ENCODE assay signal across 17 mouse cellular contexts in genomic region chr11:79142381-79142780, GRCm38 (mm10). TPM values are rescaled to one million over a fixed set of nuclear protein-coding genes. Genes with fewer than 3 reads are reported as not detected.
A peak's percentile ranks its signal among the peaks of the same experiment; 100 is the strongest.
DNase-seq lines count a peak whose midpoint lies in the region; ATAC-seq and TF ChIP-seq lines count a peak whose summit lies in the region.
"Had no signal": no experiment of that assay in that cellular context is flagged by ENCODE, and none has a peak within 500 bp of the region (broad histone marks: within the 10 kb centered on the region; RNA-seq: fewer than 3 reads in every experiment).

No protein-coding gene starts in this region.

- TF ChIP-seq EP300 in MEL (IDR thresholded peaks at IDR 0.05; ENCODE audit: low read depth in 1 of 2, low read length in 2 of 2) = no peak

- ATAC-seq in heart, embryonic 15.5 days (replicated peaks; ENCODE audit: insufficient number of reproducible peaks, insufficient read depth, low FRiP score, low read depth) = no peak
- ATAC-seq: CD4-positive, CD25-positive, alpha-beta regulatory T cell, adult 4 months; forebrain, embryonic 15.5 days; intestine, embryonic 15.5 days had no signal

- H3K4me3 ChIP-seq in heart, embryonic 15.5 days = no peak overlapping the region
- H3K4me3 ChIP-seq in MEL (ENCODE audit: control insufficient read depth in 1 of 2, insufficient read depth in 1 of 2, low read depth in 2 of 2, low read length in 2 of 2) = no peak overlapping the region
- H3K4me3 ChIP-seq in midbrain, embryonic 10.5 days = no peak overlapping the region
- H3K4me3 ChIP-seq: forebrain, embryonic 15.5 days; intestine, embryonic 15.5 days; lung, embryonic 15.5 days; neural tube, embryonic 13.5 days had no signal

- TF ChIP-seq RAD21 in MEL (IDR thresholded peaks at IDR 0.05; ENCODE audit: low read depth, low read length) = no peak

- H3K9me3 ChIP-seq in heart, embryonic 15.5 days (replicated peaks) = no peaks in the 10 kb centered on the region
- no peaks in the 10 kb centered on the region for H3K9me3 ChIP-seq in MEL (replicated peaks; ENCODE audit: insufficient read depth, low read length)
- no peaks in the 10 kb centered on the region for H3K9me3 ChIP-seq in midbrain, embryonic 10.5 days (replicated peaks)
- H3K9me3 ChIP-seq: forebrain, embryonic 15.5 days; intestine, embryonic 15.5 days; lung, embryonic 15.5 days; neural tube, embryonic 13.5 days had no signal

- H3K27ac ChIP-seq in heart, embryonic 15.5 days = peak overlapping the region; percentile 70
- no peak overlapping the region for H3K27ac ChIP-seq in MEL (ENCODE audit: control insufficient read depth, low read depth, low read length)
- H3K27ac ChIP-seq in midbrain, embryonic 10.5 days (replicated peaks) = no peak overlapping the region
- H3K27ac ChIP-seq: forebrain, embryonic 15.5 days; intestine, embryonic 15.5 days; lung, embryonic 15.5 days; neural tube, embryonic 13.5 days had no signal

- no peak overlapping the region for H3K4me2 ChIP-seq in heart, embryonic 15.5 days
- H3K4me2 ChIP-seq: forebrain, embryonic 15.5 days; intestine, embryonic 15.5 days; lung, embryonic 15.5 days; neural tube, embryonic 13.5 days had no signal

- peaks cover 57% of the 10 kb centered on the region for H3K4me1 ChIP-seq in heart, embryonic 15.5 days (replicated peaks)
- peaks cover 15 to 39% of the 10 kb centered on the region in 2 experiments for H3K4me1 ChIP-seq in MEL (ENCODE audit: control insufficient read depth in 1 of 2, insufficient read depth in 2 of 2, low read length in 2 of 2)
- H3K4me1 ChIP-seq in midbrain, embryonic 10.5 days = peaks cover 45% of the 10 kb centered on the region

- WGBS in heart, embryonic 15.5 days = 86% methylated on average over 11 of the region's 11 CpGs
- WGBS in midbrain, embryonic 10.5 days = 93% methylated on average over 11 of the region's 11 CpGs

- peaks cover 35% of the 10 kb centered on the region for H3K79me2 ChIP-seq in MEL (ENCODE audit: control insufficient read depth, insufficient read depth, low read length, poor library complexity)

- no peak for DNase-seq in heart, postnatal 36 days
- DNase-seq in A20 (ENCODE audit: low read depth, low spot score) = peak; percentile 31
- DNase-seq in MEL (ENCODE audit: low read depth, low spot score) = no peak
- DNase-seq in thymus, postnatal 0 days (ENCODE audit: low spot score) = peak; percentile 86
- no peak for DNase-seq in midbrain, embryonic 10.5 days (ENCODE audit: low spot score)
- DNase-seq in adrenal gland, adult 8-10 months = no peak
- DNase-seq: adrenal gland, postnatal 14 days; cerebellum, adult 9-11 months; gastrocnemius, postnatal 10 days; kidney, postnatal 14 days; layer of hippocampus, adult 9-11 months had no signal

- H3K27me3 ChIP-seq in heart, embryonic 15.5 days = no peaks in the 10 kb centered on the region
- H3K27me3 ChIP-seq in MEL (ENCODE audit: control insufficient read depth in 1 of 2, insufficient read depth in 2 of 2, low read length in 2 of 2) = no peaks in the 10 kb centered on the region
- peaks cover 9% of the 10 kb centered on the region; the same call in 1 of the 2 replicates for H3K27me3 ChIP-seq in midbrain, embryonic 10.5 days (ENCODE audit: low read depth, poor library complexity, severe bottlenecking)
- H3K27me3 ChIP-seq: forebrain, embryonic 15.5 days; intestine, embryonic 15.5 days; lung, embryonic 15.5 days; neural tube, embryonic 13.5 days had no signal

- no peak for TF ChIP-seq POLR2A in MEL (IDR thresholded peaks at IDR 0.05; ENCODE audit: control insufficient read depth in 1 of 2, insufficient read depth in 1 of 2, low read depth in 1 of 2, low read length in 2 of 2, poor library complexity in 1 of 2)

- no peaks in the 10 kb centered on the region for H3K36me3 ChIP-seq in heart, embryonic 15.5 days
- H3K36me3 ChIP-seq in MEL (ENCODE audit: control insufficient read depth in 1 of 2, insufficient read depth in 2 of 2, low read length in 2 of 2) = peaks cover 0 to 21% of the 10 kb centered on the region in 2 experiments; a peak in 2 of 4 replicates
- H3K36me3 ChIP-seq in midbrain, embryonic 10.5 days = no peaks in the 10 kb centered on the region
- H3K36me3 ChIP-seq: forebrain, embryonic 15.5 days; intestine, embryonic 15.5 days; lung, embryonic 15.5 days; neural tube, embryonic 13.5 days had no signal

- no peak for TF ChIP-seq CTCF in MEL (IDR thresholded peaks at IDR 0.05 in 2 of 3, conservative IDR thresholded peaks at IDR 0.05 in 1 of 3; ENCODE audit: control insufficient read depth in 1 of 3, insufficient read depth in 1 of 3, low read depth in 2 of 3, low read length in 3 of 3, poor library complexity in 1 of 3, severe bottlenecking in 1 of 3)

- H3K9ac ChIP-seq in heart, embryonic 15.5 days = no peak overlapping the region
- H3K9ac ChIP-seq in MEL (ENCODE audit: control insufficient read depth, low read depth, low read length, poor library complexity, severe bottlenecking) = no peak overlapping the region
- H3K9ac ChIP-seq: forebrain, embryonic 15.5 days; intestine, embryonic 15.5 days; lung, embryonic 15.5 days; neural tube, embryonic 13.5 days had no signal

- intact Hi-C loops in heart, postnatal 36 days (cut with DNase I) = loop anchor here (5.0 kb wide), 1 partner anchor 35 kb away; no protein-coding TSS in a partner anchor

TF ChIP-seq in MEL, 35 proteins besides CTCF, POLR2A, EP300 and RAD21:
- TF ChIP-seq MYC (IDR thresholded peaks at IDR 0.05; ENCODE audit: low read depth, low read length) = no peak
- TF ChIP-seq CHD1 (IDR thresholded peaks at IDR 0.05; ENCODE audit: low read depth, low read length) = no peak
- TF ChIP-seq BHLHE40 (IDR thresholded peaks at IDR 0.05; ENCODE audit: borderline replicate concordance, low read depth, low read length) = no peak
- TF ChIP-seq ETS1 (IDR thresholded peaks at IDR 0.05; ENCODE audit: low read depth, low read length) = 0 out of 2 replicates have a peak, but pooled peaks have one; percentile 8

RNA-seq across cellular contexts. Expression of gene Ksr1, which starts 3.8 kb away (rescaled TPM):
- 3.2 and 4.1 TPM in 2 replicates for polyA plus RNA-seq in heart, embryonic 15.5 days (2015; fragmentation: Nextera tagmentation; extraction: Ambion mirVana)
- total RNA-seq in heart, postnatal 36 days (2021) = 1 to 10 TPM; 6.6 to 6.7 TPM
- total RNA-seq in MEL (2012; rRNA removed) = 9.7 and 10.5 TPM in 2 replicates
- polyA plus RNA-seq in MEL (2012; ENCODE audit: insufficient read depth in 1 of 2, insufficient read length in 2 of 2, low read depth in 1 of 2, low replicate concordance in 2 of 2, missing spikeins in 1 of 2) = 10 to 100 TPM in 1 of 2 experiments, not detected in 1; 18.4 TPM
- 2.7 and 2.8 TPM in 2 replicates for polyA plus RNA-seq in thymus, postnatal 0 days (2015; fragmentation: Nextera tagmentation; extraction: Ambion mirVana)
- 1.7 and 2.5 TPM in 2 replicates for polyA plus RNA-seq in midbrain, embryonic 10.5 days (2016; fragmentation: Nextera tagmentation; extraction: Ambion mirVana)
- total RNA-seq in adrenal gland, adult 8-10 months (2022) = 10 to 100 TPM; 10.2 to 19.2 (median 14.3) TPM

Comparison
In these comparisons a context has a peak if more than half of its experiments do, and no peak if none do; other contexts are left out.
1. DNase-seq: peak in A20 (single experiment) and thymus, postnatal 0 days (single experiment); none in heart, postnatal 36 days (0 of 2), MEL (single experiment), midbrain, embryonic 10.5 days (single experiment) and adrenal gland, adult 8-10 months (single experiment).